Mouse (Mus musculus) Patski (cell line): Measurements from ENCODE around the gene Noto. TPM values are rescaled to one million over a fixed set of nuclear protein-coding genes. Genes with fewer than 3 reads are reported as not detected.
"Not testable (repeated sequence)": the region's sequence is repeated elsewhere in the genome, so short reads cannot be mapped to it uniquely, and the experiment has no call there.

Source experiments
- ATAC-seq: fragments of 100-300 bp; one replicate; pipeline ENCODE4 v1.8.0; 2021
- CTCF ChIA-PET: fragments of 350-600 bp; sonication (Branson Sonifier 250); formaldehyde crosslinking; loops from one replicate; lab custom pipeline; 2022; ENCODE audit warnings: inconsistent platforms; lab: Charles Lee
- POLR2A ChIA-PET: fragments of 350-600 bp; sonication (Branson Sonifier 250); formaldehyde crosslinking; loops from one replicate; lab custom pipeline; 2022; ENCODE audit warnings: antibody characterized with exemption, inconsistent platforms; lab: Charles Lee
- DNase-seq: peaks from one replicate; pipeline ENCODE4 v3.0.0-alpha.2; 2011; ENCODE audit warnings: low read depth, low spot score
- H3K27me3 ChIP-seq: fragments of 371-371 bp; one replicate; pipeline ENCODE4 v1.5.1; 2021
- CTCF ChIP-seq: fragments of 100-300 bp; IDR thresholded peaks from one replicate; pipeline ENCODE4 v1.5.1; 2021
- in situ Hi-C: fragments of 300-500 bp; cut with MboI; formaldehyde crosslinking; loops from 3 replicates; pipeline ENCODE4 v1.11.1; 2018; ENCODE audit warnings: low pct_unique_long_range_greater_than_20kb, mixed read lengths
- polyA plus RNA-seq: library from polyadenylated mRNA; unstranded; gene quantifications from one replicate; pipeline ENCODE4 v1.2.3, GENCODE M21; 2021

Gene Noto
- polyA plus RNA-seq, 1 experiment from 2014 or later = not detected

DNA sequence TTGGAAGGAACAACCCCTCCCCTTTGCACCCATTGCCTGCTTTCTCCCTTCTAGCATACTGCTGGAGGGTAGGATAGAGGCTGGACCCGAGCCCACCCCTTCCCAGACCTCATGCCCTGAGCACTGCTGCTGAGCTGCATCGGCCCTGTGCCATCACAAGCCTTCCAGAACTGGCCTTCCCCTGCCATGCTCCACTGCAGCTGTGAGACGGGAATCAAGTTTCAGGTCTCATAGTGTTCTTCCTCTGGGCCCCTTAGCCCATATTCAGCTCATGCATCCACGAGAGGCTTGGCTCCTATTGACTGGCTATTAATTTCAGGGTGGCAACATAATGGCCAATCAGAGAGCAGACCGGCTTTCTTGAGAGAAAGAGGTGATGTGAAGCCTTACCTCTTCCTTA is 21.6 kb downstream of the Noto start:
- ATAC-seq (no peak), DNase-seq (no peak)
- POLR2A ChIA-PET = no interaction called here
- no peaks in the 10 kb centered on the region for H3K27me3 ChIP-seq
- no peak for TF ChIP-seq CTCF
- CTCF ChIA-PET = interaction anchor here (1.6 kb wide), 1 partner anchor 11 kb away, joined by 5 read pairs; no protein-coding TSS in a partner anchor
- in situ Hi-C loops = no loop called here

DNA sequence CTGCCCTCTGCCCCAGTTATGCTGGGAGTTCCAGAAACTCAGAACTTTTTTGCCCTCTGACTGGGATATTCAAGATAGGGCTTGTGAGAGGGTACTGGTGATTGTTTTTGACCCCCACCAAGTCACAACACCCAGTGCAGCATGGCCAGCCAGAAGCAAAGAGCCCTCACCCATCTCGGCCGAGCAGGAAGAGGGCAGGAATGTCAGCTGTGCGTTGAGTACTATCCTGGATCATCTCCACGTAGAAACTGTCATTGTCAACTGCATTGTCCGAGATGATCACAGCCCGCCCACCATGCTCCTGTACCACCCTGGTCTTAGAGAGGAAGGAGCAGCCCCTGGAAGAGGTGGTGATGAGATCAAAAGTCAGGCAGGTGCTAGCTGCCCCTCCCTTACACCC is 23.7 kb downstream of the Noto start:
- no peaks in the 10 kb centered on the region for H3K27me3 ChIP-seq
- in situ Hi-C loops = no loop called here
- ChIA-PET CTCF (no interaction called here), POLR2A (no interaction called here)
- ATAC-seq (no peak), DNase-seq (no peak)
- TF ChIP-seq CTCF = no peak

DNA sequence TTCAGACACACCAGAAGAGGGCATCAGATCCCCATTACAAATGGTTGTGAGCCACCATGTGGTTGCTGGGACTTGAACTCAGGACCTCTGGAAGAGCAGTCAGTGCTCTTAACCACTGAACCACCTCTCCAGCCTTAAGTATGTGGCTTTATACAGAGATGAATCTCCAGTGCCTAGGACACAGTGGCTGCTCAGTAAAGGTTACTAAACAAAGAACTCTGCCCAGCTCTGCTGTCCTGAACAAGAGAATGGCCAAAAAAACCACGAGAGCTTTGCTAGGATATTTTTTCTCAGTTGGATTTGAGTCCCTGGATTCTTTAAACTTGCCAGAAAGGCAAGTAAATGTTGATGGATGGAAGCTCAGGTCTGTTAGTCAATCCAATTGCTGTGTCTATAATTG is 26.5 kb downstream of the Noto start:
- CTCF ChIA-PET = interaction anchor here (1.2 to 2.4 kb wide), 3 partner anchors 11 to 60 kb away, joined by 3 to 10 read pairs (median 3); no protein-coding TSS in a partner anchor
- in situ Hi-C loops, ATAC-seq, DNase-seq, H3K27me3 ChIP-seq: not testable (repeated sequence)
- POLR2A ChIA-PET = interaction anchor here (1.7 to 3.0 kb wide), 2 partner anchors 8 to 18 kb away, joined by 4 to 13 read pairs; no protein-coding TSS in a partner anchor

DNA sequence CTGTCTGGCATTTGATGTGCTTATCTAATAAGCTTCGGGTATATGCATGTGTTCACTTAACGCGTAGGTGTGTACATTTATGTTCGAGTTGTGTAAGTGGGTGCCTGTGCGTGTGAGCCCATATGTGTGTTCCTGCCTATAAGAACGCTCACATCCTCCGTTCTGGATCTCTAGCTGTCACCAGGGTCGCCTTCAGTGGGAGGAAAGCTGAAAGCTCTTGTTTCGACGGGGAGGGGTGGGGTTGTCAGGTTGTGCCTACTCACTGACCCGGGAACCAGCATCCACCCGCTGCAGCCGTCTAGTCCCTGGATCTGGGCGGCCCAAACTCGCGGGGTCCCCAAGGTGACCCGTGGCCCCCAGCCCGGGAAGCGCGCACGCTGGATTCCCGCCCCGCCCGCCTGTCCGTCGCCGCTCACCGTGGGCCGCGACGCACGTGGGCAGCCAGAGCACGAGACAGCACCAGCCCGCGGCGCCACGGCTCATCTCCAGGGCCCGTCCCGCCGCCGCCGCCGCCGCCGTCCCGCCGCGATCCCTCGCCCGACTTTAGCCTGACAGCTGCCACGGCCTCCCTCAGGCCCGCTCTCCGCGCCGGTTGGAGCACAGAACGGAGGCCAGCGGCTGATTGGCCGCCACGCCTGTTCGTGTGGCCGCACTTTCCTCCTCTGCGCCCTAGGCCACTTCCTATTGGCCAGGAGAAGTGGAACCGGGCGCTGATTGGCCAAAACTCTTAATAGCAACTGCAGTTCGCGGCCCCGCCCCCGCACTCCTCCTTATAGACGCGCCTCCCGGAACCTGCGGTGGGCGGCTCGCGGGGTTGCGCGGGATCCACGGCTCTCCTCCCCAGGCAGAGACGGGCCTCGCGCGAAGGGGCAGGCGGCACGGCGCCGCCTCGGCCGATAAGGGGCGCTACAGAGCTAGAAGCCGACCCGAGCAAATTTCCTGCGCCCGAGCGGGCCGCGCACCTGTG is 27.3 kb downstream of the Noto start, which contains the start of gene Cct7:
Cct7 (plus strand) TSS at position 818 of the 967 bp plus-strand sequence.
- no peaks in the 10 kb centered on the region for H3K27me3 ChIP-seq
- DNase-seq (peak; percentile 94), ATAC-seq (peak; percentile 98)
- in situ Hi-C loops = no loop called here
- TF ChIP-seq CTCF = no peak
- ChIA-PET POLR2A (interaction anchor here (0.7 to 3.0 kb wide), 4 partner anchors 9 to 24 kb away, joined by 3 to 13 read pairs (median 4); no protein-coding TSS in a partner anchor), CTCF (interaction anchor here (0.8 to 2.4 kb wide), 5 partner anchors 14 to 60 kb away, joined by 3 to 10 read pairs (median 4); no protein-coding TSS in a partner anchor)

DNA sequence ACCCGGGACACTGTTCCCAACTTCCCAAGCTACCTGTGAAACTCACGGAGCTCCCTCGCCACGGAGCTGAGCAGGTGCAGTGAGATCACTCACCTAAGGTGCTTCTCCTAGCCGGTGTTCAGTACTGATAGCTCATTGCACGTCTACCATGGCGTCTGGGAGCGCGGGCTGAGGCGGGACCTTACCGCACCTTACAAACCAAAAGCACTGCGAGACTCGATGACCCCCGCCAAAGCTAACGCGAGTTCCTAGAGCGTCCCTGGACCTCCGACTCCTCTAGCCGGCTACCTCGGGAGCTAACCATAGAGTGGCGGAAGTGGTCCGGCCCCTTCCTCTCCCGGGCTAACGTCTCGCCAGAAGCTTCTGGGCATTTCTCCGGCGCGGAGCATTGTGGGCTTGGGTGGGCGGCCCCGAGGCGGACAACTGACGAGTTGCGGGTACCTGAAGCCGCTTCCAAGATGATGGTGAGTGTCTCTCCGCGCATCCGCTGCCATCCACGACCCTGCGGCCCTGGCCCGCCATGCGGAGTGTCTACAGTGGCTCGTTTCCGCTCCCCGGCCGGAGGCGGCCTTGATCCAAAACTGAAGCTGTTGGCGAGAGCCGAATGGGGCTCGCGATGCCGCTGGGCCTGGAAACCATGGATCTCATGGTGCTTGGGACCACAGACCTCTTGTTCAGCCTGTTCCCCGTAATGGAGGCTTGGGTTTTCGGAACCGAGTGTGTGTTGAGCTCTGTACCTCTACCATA is 28.2 kb downstream of the Noto start, which contains the start of gene Pradc1:
Pradc1 (minus strand) TSS at position 307 of the 747 bp plus-strand sequence.
- no peak for TF ChIP-seq CTCF
- DNase-seq (peak; percentile 90), ATAC-seq (peak; percentile 55)
- CTCF ChIA-PET = interaction anchor here (0.8 to 2.4 kb wide), 6 partner anchors 13 to 59 kb away, joined by 3 to 10 read pairs (median 4); no protein-coding TSS in a partner anchor
- H3K27me3 ChIP-seq = no peaks in the 10 kb centered on the region
- in situ Hi-C loops = no loop called here
- POLR2A ChIA-PET = interaction anchor here (0.7 to 3.0 kb wide), 4 partner anchors 9 to 24 kb away, joined by 3 to 13 read pairs (median 4); no protein-coding TSS in a partner anchor

DNA sequence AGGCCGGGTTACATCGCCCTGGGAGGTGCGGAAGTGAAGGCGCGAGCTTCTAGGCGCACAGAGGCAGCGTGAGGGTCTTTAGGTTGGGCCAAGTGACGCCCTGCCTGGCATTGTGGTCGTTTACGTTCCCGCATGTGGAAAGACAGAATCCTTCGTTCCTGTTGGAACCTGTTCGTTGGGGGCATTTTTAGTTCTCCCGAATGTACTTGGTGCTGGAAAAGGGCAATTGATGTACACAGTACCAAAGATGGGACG is 28.7 kb downstream of the Noto start:
- DNase-seq (no peak), ATAC-seq (no peak)
- in situ Hi-C loops = no loop called here
- no peaks in the 10 kb centered on the region for H3K27me3 ChIP-seq
- no peak for TF ChIP-seq CTCF
- POLR2A ChIA-PET = interaction anchor here (3.0 kb wide), 1 partner anchor 16 kb away, joined by 13 read pairs; no protein-coding TSS in a partner anchor
- CTCF ChIA-PET = interaction anchor here (0.8 to 2.4 kb wide), 6 partner anchors 10 to 58 kb away, joined by 3 to 10 read pairs (median 4); no protein-coding TSS in a partner anchor

DNA sequence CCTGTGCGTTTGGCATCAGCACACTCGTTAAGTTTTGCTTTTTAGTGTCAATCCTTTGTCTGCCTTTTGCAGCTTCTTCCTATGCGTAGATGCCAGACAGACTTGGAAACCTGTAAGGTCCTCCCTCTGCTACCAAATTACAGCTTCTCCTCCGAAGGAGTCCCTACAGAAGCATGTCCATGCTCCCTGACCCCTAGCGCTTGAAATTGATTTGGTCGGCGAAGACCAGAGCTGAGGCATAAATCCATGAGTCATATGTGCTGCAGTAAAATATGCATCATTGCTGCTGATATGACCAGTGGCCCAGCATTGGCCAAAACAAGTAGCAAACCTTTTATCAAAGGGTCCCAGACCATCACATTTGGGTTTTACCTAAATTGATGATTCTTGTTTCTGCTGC is 29.1 kb downstream of the Noto start:
- CTCF ChIA-PET = interaction anchor here (1.1 to 1.5 kb wide), 2 partner anchors 10 to 14 kb away, joined by 3 to 6 read pairs; no protein-coding TSS in a partner anchor
- ATAC-seq = no peak
- DNase-seq = no peak
- POLR2A ChIA-PET = interaction anchor here (3.0 kb wide), 1 partner anchor 15 kb away, joined by 13 read pairs; no protein-coding TSS in a partner anchor
- H3K27me3 ChIP-seq = no peaks in the 10 kb centered on the region
- no peak for TF ChIP-seq CTCF
- in situ Hi-C loops = no loop called here

DNA sequence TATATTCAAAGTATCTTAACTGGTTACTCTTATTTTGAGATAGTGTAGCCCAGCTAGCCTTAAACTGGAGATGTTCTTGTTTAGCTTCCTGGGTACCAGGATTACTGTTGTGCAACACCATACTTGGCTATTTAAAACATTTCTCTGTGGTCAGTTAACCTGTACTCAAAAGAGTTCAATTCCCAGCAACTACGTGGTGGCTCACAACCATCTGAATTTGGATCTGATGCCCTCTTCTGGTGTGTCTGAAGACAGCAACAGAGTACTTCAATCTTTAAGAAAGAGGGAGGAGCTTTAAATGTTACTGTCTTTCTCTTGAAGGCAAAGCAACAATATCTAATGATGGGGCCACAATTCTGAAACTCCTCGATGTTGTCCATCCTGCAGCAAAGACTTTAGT is 35.9 kb downstream of the Noto start:
- CTCF ChIA-PET = interaction anchor here (0.9 to 1.0 kb wide), 2 partner anchors 10 to 11 kb away, joined by 3 read pairs; no protein-coding TSS in a partner anchor
- TF ChIP-seq CTCF = no peak
- in situ Hi-C loops = no loop called here
- ATAC-seq (no peak), DNase-seq (no peak)
- H3K27me3 ChIP-seq = no peaks in the 10 kb centered on the region
- POLR2A ChIA-PET = interaction anchor here (0.8 kb wide), 1 partner anchor 9 kb away, joined by 3 read pairs; no protein-coding TSS in a partner anchor

DNA sequence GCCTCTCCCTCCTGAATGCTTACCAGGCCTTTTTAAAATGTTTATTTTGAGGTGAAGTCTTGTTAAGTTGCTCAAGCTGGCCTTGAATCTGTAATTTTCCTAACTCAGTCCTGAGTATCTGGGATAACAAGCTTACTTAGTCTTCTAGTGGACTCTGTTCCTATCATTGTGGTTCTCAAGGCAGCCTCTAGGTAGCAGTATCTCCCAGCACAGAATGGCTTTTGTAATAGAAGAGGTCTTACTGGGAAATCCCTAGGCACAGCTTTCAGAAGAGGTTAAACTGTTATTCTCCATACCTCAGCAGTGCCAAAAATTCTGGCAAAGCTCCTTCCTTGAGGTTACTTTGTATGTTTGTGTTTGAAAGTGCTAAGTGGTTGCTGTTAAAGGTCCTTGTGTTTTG is 41.7 kb downstream of the Noto start:
- in situ Hi-C loops = no loop called here
- DNase-seq (no peak), ATAC-seq (no peak)
- ChIA-PET CTCF (interaction anchor here (0.8 to 1.6 kb wide), 7 partner anchors 9 to 450 kb away, joined by 3 to 6 read pairs (median 4); partner anchors contain the start of genes Nat8f1 and Pradc1), POLR2A (no interaction called here)
- H3K27me3 ChIP-seq = no peaks in the 10 kb centered on the region
- no peak for TF ChIP-seq CTCF
